Mouse (Mus musculus) ovary, adult 18-20 months (tissue): ENCODE measurements around the gene Dlgap1.
A peak's percentile ranks its signal among the peaks of the same experiment; 100 is the strongest.

ENCODE experiments used
- DNase-seq: peaks from one replicate; pipeline ENCODE4 v3.0.0; 2022; ENCODE audit warnings: low spot score, mixed read lengths

The Dlgap1 gene

GRCm38 (mm10) chr17:70173916-70174315, 205.0 kb downstream of the Dlgap1 start:
- peak; percentile 30 for DNase-seq

GRCm38 (mm10) chr17:70191228-70191627, 222.4 kb downstream of the Dlgap1 start:
- no peak for DNase-seq

DNA sequence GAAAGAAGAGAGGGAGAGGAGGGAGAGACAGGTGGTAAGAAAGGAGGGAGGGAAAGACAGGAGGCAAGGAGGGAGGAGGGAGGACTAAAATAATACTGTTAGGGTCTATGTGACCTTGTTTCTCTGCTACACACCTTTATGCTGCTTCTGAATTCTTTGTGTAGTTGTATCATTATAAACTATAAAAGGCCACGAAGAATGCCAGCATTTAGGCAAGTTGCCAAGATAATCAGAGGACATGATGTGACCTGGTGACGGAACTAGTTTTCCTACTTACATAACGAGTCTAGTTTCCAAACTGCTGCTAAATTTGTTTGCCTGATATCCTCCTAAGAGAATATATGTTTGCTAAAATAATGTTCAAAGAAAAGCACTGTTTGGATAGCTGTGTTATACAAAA, 254.0 kb downstream of the Dlgap1 start:
- DNase-seq = no peak

- DNase-seq = no peak
Measured at GRCm38 (mm10) chr17:70247342-70247741, 278.5 kb downstream of the Dlgap1 start.

GRCm38 (mm10) chr17:70248250-70248649, 279.4 kb downstream of the Dlgap1 start:
- DNase-seq = no peak

DNA sequence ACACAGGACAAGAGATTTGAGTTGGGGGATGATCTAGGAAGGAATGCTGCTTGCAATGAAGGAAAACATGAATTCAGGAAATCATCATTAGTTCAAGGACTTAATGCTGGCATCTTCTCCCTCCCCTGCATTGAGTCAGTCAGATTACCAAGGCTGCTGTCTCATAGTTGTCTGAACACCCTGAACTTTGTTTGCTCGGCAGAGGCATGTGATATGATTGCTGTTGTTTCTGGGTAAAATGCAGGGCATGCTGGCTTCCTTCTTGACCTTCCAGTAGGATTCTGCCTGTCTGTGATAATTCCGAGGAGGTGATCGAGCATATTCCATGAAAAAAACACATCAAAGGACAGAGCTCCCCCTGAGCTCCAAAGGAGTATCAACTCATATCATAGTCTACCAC, 283.6 kb downstream of the Dlgap1 start:
- DNase-seq = no peak

DNA sequence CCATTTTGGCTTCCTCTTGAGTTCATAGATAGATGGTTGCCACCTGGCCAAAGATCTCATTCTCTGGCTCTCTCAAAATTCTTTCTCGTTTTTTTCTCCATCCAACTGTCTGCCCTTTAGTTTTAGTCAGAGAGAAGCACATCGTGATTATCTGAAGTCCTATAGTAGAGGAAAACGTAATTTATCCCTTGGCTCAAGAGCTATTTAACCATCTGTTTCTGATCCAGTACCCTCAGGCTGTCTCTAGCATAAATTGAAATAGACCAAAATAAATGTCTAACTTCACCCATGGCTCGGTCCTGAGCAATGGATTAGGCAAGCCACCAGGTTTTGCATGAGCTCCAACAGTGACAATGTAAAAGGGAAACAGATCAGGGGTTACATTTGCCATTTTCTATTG, 287.5 kb downstream of the Dlgap1 start:
- no peak for DNase-seq

DNA sequence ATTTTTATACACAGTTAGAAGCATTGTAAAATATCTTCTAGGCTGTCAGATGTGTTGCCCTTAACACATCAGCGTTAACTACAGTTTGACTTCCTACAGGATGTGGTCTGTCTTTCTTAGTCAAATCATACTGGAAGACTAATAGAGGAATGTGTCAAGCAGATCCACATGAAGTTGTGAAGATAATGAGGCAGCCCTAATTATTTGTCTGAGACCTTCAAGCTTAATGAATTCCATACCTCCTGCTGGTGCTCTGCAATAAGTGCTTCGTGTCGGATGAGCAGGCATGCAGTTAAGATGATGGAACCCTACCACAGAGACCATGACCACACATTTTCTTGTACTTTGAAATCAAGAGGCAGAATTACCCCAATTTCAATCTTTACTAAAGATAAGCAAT, 294.3 kb downstream of the Dlgap1 start:
- no peak for DNase-seq

DNA sequence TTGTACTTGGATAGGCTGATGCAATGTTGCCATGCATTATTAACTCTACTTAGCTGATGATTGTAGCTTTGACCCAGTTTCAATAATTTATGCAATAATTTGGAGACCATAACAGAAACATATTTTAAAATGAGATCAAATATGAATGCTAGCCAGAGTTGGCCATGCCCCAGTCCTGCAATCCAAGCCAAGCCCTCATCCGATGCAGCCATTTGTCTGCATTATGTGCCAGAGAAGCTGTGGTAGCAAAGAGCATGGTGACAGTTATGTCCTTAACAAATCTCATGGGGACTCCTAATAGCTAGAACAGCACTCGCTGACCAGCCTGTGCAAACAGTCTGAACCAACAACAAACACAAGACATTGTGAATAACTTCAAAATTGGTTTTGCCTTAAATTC, 303.3 kb downstream of the Dlgap1 start:
- no peak for DNase-seq

- no peak for DNase-seq
Measured at GRCm38 (mm10) chr17:70287708-70288107, 318.8 kb downstream of the Dlgap1 start.

DNA sequence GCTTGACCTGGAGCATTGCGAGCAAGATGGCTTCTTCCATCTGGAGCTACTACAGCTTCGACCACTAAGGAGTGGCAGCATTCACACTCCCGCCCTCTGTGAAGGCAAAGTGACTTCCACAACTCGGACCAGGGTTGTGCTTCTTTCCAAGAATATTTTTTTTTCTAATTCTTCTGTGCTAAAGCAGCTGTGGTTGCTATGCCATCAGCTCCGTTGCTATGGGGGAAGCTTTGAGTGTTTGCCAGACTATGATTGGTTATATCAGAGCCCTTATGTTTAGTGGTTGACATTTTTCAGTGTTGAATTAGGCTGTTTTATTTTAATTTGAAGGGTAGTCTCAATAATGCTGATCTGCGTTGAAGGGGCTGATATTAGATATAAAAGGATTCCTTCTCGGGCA, 325.2 kb downstream of the Dlgap1 start:
- no peak for DNase-seq

DNA sequence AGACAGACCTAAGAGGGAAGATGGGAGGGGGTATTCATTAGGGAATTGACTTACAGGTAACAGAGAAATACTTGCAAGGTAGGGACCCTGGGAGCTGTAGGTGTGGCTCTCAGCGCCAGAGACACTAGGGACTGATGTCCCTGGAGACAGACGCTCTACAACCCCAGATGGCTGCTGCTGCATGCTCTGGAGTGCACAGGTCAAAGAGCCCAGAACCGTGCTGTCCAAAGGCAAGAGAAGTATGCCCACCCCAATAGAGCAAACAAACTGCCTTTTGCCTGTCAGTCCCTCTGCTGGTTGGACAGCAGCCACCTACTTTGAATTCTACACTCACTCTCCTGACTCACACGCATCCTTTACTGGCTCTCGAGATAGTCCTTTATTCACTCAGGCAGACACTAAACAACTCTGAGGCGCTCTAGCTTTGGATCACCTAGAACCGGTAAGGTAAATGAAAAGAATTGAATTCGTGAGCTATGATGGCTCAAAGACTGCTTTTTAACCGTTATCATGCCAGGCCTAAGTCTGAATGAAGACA, 333.1 kb downstream of the Dlgap1 start:
- DNase-seq = no peak

DNA sequence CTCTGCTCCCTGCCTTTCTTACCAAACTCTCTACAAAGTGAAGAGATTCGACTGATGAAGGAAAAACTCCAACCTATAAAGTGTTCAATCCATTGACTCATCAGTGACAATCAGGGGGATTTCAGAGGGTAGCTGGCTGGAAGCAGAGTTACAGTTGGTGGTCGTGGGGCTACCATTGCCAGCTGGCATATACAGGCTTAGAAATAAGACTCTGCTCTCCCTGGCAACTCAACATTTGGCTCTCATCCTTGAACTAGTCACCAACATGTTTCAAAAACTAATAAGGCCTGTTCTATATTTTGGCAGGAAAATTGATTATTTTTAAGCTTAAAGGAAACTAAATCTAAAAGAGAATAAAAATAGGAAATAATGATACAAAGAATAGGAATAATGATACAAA, 333.8 kb downstream of the Dlgap1 start:
- DNase-seq = no peak

DNA sequence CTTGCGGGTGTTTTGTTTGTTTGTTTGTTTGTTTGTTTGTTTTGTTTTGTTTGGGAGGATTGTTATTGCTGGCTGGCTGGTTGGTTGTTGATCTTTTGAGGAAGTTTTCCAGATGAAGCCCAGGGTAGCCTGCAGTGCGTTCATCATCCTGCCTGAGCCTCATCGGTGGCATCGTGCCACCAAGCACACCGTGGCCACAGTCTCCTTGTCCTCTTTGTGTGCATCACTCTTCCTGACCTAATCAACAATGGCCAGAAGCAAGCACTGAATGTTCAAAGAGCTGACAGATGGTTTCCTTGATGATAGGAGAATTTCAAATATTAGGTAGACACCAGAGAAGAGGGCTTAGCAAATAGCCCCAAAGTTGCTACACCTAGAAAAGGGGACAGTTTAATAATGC, 336.1 kb downstream of the Dlgap1 start:
- DNase-seq = no peak

DNA sequence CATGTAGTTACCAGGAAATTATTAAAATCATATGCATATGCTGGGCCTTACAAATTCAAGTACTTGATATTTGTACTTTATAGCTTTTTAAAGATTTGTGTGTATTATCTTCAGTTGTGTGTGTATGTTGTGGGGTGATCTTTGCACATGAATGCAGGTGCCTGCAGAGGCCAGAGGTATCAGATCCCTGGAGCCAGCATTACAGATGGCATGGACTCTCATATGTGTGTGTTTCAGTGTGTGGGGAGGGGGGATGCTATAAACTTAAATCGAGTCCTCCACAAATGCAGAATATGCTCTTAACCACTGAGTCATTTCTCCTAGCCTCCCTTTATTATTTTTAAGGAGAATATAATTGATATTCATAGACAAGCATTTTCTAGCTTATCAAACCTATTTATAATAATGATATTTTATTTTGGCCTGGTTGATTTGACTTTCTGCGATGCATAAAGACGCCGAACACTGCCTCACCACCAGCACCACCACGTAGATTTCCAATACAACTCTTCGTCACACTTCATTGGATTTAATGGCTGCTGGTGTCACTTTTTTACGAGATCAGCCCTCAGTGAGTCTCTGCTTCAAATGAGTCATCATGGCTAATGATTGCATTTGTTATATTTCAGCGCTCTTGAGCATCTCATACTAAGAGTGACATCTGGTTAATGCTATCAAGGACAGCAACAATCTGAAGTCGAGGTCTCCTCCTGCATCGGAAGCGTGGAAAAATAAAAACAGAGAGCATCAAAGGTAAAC, 338.7 kb downstream of the Dlgap1 start:
- no peak for DNase-seq

DNA sequence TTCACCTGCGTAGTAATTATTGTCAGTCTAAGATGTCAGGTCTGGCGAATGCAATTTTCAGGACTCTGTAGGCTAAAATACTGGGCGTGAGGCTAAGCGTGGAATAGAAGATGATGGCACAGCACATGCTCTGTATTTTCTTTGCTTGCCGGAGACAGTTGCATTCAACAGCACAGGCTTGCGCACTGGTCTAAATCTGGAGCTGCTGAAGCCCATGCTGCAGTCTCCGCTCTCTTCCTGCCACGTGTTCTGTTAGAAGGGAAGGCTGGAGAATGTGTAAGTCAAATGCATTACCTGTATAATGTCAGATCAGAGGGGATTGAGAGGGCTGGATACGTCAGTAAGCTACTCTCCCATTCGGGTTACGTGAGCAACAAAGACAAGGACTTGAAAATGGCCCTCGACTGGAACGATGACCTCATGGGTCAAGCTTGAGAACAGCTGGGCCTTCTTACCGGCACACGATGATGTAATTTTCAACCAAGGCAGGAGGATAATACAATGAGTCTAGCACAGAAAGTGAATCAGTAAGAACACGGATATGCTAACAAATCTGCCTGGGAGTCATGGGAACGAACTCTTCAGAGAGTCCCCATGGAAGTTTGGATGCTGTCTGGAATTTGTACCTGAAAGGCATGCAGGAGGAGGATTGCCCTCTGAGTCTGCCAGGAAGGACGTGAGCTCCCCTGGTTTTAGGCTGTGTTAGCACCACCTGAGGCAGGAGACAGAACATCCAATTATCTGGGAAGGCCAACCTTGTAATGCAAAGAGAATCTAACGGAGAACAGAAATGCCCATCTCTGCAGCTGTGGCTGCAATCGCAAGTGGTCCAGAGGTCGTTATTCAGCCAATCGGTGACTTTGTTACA, 339.7 kb downstream of the Dlgap1 start:
- no peak for DNase-seq

DNA sequence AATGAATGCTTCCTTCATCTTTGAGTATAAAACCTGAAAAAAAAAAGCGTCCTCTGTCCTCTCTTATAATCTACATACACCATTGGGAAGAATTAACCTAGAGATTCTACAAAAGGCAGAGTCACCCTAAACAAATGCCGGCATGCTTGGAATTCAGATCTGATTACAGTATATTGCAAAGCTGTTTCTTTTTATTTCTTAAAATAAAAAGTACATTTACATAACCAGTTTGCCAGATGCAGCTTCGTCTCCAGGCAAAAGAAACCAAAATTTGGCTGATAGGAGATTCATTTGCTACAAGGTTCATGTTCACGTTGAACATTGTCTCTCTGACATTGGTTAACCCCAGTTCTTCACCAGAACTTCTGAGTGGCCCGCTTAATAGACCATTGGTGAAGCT, 347.5 kb downstream of the Dlgap1 start:
- DNase-seq = no peak

DNA sequence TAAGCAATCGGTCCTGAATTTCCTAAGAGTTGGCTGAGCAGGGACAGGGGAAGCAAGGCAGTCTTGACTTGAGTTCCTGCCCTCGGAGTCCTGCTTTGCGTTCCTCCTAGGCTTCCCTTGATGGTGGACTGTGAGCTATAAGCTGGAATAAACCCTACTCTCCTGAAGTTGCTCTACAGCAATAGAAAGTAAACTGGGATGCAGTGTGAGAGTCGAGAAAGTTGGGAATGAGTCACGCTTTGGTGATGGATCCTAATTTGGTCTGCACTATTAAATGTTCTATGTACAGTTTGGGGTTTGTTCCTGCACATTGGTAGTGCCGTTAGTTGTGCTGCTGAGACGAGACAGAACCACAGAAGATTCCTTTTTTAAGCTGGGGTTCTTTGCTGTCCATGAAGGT, 348.9 kb downstream of the Dlgap1 start:
- DNase-seq = no peak

- DNase-seq = no peak
Measured at GRCm38 (mm10) chr17:70321976-70322375, 353.1 kb downstream of the Dlgap1 start.

GRCm38 (mm10) chr17:70333440-70333839, 364.6 kb downstream of the Dlgap1 start:
- no peak for DNase-seq

GRCm38 (mm10) chr17:70334171-70334570, 365.3 kb downstream of the Dlgap1 start:
- no peak for DNase-seq

- DNase-seq = no peak
Measured at GRCm38 (mm10) chr17:70339821-70340220, 370.9 kb downstream of the Dlgap1 start.

DNA sequence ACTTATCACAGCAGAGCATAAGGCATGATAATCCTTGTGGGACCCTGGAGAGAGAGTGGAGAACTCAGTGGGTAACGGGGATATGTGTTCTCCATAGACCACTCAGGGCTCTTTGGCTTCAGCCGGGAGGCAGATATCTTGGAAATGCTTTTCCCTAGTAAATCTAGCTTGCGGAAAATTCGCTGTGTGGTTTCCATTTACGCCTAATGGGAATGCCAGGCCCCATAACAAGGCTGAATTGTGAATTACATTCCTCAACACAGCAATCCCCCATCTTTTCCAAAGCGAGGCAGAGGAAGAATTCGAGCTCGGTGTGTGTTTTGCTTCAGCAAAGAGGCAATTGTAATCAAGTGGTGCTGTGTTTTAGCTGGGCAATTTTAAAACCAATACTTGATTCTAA, 372.4 kb downstream of the Dlgap1 start:
- no peak for DNase-seq
